Mouse (Mus musculus) right cerebral cortex, postnatal 14 days (tissue): Measurements from ENCODE around the gene Nudt8.
"Not testable (repeated sequence)": the region's sequence is repeated elsewhere in the genome, so short reads cannot be mapped to it uniquely, and the experiment has no call there.

Experiments used
- DNase-seq: peaks from one replicate; pipeline ENCODE4 v3.0.0; 2022

Nudt8 gene

DNA sequence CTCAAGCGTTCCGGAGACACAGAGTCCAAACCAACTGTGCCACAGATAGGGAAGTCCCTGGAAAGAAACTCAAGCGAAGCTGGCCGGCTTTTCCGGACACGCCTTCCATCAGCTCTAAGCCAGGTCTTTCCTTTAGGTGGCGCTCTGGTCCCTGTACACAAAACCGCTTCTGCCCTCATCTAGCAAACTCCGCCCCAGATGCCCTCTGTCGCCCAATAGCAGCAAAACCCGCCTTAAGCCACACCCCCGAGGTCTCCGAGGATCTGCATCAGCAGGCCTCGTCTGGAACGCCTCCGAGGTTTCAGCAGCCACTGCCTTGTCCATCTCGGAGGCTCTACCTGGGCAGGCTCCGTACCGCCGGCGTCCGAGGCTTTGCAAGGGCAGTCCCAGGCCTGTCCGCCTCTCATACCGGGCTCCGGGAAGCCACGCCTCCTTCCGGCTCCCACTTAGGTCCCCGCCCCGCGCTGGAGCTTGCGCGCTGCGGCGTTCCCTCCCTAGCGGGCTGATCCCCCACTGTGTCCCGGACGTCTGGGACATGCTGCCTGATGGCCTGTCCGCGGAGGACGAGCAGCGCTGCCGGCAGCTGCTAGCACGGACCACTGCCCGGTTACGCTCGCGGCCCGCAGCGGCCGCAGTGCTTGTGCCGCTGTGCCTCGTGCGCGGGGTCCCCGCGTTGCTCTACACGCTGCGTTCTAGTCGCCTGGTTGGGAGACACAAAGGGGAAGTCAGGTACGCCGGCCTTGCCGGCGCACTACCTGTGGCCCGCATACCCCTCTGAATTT is at the start of gene Nudt8, which contains the start of gene Gm49405:
Gene Nudt8 (plus strand): TSS at position 462 of the 782 bp plus-strand sequence.
Gene Gm49405 (plus strand): TSS at position 508 of the 782 bp plus-strand sequence.
- peak; percentile 93 for DNase-seq

DNA sequence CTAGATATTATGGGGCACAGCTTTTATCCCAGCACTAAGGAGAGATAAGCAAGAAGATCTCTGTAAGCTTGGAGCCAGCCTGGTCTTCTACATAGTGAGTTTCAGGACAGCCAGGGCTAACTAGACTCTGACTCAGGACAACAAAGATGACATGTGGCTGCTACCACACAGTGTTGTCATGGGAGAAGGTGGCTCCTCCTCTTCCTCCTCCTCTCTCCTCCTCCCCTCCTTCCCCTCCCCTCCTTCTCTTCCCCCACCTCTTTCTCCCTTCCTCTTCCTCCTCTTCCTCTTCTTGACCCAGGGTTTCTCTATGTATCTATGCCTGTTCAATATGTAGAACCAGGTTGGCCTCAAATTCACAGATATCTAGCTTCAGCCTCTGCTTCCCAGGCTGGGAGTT is 48.9 kb upstream of the Nudt8 start:
- DNase-seq = no peak

DNA sequence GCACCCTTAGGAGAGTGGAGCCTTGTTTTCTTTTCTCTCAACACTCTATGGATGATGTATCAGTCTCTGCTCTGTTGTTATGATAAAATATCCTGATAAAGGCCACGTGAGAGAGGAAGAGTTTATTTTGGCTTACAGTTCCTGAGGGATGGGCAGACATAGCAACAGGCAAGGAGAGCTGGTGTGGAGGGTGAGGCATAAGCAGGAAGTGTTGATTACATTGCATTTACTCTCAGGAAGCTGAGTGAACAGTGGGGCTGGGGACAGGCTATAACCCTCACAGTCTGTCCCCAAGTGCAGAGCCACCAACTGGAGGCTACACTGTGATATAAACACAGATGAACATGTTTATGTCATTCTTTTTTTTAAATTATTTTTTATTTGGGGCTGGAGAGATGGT is 48.3 kb upstream of the Nudt8 start:
- no peak for DNase-seq

DNA sequence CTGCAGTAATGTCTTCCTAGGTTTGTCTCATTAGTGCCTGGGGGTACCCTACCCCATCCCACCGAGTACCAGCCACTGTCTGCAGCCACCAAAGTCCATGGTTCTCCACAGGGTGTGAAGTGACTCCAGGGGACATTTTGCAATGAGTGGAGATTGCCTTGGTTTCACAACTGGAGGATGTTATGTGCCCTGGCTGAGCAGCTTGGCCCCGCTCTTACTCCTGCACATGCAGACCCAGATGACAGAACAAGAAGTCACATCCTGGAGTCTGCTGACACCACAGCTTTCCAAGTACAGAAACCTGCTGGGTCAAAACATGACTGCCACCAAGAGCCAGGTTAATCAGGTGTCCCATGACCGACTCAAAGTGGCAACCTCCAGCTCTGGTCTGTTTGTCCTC is 45.3 kb upstream of the Nudt8 start:
- no peak for DNase-seq

GRCm38 (mm10) chr19:3955804-3956203 is 44.6 kb upstream of the Nudt8 start:
- DNase-seq = no peak

GRCm38 (mm10) chr19:3957296-3958036 is 42.9 kb upstream of the Nudt8 start:
- not testable (repeated sequence) for DNase-seq

GRCm38 (mm10) chr19:3958470-3958869 is 41.9 kb upstream of the Nudt8 start, which contains the start of gene Aldh3b3:
Aldh3b3 (plus strand) TSS chr19:3958645.
- DNase-seq = peak; percentile 15

DNA sequence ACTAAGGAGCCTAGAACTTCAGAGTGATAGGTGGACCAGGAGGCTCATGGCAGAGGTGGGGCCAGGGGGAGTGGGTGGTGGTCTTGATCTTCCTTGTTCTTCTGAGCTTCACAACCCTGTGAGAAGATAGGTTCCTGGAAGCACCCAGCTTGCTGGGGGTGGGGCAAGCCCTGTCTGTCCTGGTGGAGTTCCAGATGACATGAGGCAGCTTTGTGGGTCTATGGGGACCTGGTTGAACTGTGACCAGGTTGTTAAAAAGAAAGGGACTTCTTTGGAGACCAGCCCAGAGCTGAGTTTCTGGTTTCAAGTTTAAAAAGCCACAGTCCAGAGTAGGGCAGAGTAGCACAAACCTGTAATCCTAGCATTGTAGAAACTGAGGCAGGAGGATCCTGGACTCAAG is 41.4 kb upstream of the Nudt8 start:
- DNase-seq = no peak

DNA sequence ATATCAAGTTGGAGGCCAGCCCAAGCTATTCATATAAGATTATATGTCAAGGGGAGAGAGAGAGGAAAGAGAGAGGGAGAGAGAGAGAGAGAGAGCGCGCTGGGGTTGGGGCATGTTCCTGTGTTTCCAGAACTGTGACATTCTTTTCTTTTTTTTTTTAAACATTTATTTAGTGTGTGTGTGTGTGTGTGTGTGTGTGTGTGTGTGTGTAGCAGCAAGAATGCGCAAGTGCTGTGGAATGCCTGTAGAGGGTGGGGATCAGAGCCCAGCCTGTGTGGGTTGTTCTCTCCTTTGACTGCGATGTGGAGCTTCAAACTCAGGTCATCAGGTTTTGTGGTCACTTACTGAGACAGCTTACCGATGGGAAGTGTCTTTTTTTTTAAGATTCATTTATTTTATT is 40.2 kb upstream of the Nudt8 start:
- no peak for DNase-seq

DNA sequence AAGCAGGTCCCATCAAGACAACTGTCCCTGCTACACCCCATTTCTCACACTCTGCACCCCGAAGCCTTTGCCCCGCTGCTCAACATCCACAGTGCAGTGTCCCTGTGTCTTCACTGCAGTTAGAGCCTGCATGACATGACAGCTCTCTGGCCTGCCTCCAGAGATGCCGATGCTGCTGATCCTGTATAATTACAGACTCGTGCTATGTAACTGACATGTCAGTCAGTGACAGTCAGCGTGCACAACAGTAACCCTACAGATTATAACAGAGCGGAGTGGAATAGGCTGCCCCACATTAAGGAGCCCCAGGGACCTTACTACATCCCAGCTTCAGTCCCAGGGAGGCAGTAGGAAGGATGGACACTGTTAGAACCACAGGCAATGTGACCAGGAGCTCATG is 38.6 kb upstream of the Nudt8 start:
- DNase-seq = not testable (repeated sequence)

DNA sequence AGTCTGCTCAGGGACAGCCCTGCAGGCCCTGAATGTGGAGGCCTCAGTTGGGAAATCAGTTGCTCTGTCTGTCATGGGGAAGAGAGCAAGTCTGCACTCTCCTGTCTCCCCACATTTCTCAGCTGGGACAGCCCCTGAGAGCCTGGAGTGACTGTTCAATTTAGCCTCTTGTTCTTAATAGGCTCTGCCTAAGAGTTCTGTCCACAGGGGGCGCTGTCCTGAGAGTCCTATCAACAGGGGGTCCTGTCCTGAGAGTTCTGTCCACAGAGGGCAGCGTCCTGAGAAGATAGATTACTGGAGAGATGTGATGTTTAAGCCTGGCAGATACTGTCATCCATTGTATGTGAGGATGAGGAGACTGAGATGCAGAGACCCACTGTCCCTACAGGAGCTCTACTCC is 37.9 kb upstream of the Nudt8 start:
- DNase-seq = peak; percentile 35

GRCm38 (mm10) chr19:3964030-3964429 is 36.4 kb upstream of the Nudt8 start:
- no peak for DNase-seq

DNA sequence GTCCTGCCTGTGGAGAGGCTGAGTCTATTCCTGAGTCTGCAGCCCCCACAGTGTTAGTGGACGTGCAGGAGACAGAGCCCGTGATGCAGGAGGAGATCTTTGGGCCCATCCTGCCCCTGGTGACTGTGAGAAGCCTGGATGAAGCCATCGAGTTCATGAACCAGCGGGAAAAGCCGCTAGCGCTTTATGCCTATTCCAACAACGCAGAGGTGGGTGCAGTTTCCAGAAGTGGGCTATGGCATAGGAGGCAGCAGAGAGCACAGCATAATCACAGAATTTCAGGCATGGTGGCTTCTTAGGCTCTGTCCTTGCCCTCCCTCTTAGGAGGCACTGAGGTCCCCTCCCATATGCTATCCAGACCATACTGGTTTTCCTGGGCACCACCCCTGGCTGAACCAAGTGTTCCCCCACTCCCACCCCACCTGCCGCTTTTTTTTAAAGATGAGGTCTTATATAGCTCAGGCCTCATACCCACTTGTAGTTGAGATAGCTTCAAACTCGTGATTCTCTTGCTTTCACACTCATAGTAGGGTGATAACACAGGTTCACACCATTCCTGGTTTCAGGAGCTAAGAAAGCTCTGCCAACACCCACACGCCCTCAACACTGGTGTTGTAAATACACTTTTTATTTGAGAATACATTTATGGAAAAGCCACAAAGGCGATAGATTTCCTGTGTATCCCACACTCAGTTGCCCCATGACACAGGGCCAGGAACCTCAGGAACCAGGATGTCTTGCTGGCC is 33.9 kb upstream of the Nudt8 start:
- DNase-seq = no peak

GRCm38 (mm10) chr19:3967258-3967657 is 33.1 kb upstream of the Nudt8 start:
- no peak for DNase-seq

GRCm38 (mm10) chr19:3972229-3972628 is 28.2 kb upstream of the Nudt8 start, which contains the start of gene Aldh3b2:
Aldh3b2 (plus strand) TSS chr19:3972328.
- DNase-seq = no peak

- DNase-seq = not testable (repeated sequence)
Measured at GRCm38 (mm10) chr19:3974608-3975007, 25.8 kb upstream of the Nudt8 start.

- no peak for DNase-seq
Measured at GRCm38 (mm10) chr19:3975866-3976265, 24.5 kb upstream of the Nudt8 start.

DNA sequence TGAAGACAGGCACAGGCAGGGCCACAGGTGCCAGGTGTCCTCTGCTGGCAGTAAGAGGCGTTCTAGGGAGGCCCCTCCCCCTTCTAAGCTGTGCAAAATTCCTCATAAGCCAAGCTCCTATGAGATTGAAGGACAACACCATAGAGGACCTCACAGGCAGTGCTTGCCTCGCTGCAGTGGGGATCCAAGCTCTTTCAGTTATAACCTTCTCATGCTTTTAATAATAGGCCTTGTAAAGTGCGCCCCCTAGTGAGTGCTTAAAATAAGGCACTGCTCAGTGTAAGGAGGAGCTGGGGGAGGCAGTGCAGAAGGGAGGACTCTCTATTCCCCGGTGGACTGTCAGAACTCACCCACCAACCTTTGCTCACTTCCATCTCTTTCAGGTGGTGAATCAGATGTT is 20.1 kb upstream of the Nudt8 start:
- peak; percentile 76 for DNase-seq

- DNase-seq = no peak
Measured at GRCm38 (mm10) chr19:3980917-3981316, 19.5 kb upstream of the Nudt8 start.

- DNase-seq = no peak
Measured at GRCm38 (mm10) chr19:3983527-3984200, 16.7 kb upstream of the Nudt8 start.

- no peak for DNase-seq
Measured at GRCm38 (mm10) chr19:3985261-3985681, 15.1 kb upstream of the Nudt8 start.

DNA sequence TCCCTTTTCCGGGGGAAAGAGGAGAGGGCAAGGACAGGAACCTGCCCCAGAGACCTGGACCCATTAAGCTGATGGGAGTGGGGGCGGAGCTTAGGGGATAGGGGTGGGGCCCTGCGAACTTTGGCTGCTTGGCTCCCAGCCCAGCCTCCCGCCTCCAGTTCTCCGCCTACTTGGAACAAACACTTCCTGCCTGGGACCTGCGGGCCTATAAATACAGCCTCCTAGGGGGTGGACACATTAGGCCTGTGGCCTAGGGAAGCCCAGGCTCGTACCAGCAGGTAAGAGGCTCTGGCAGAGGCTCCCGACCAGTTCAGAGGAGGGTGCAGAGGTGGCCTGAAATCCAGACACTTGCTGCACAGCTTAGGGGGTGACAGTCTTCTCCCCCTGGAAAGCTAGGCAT is 14.0 kb upstream of the Nudt8 start, which contains the start of gene Acy3:
Gene Acy3 (plus strand): TSS at position 237 of the 400 bp plus-strand sequence.
- DNase-seq = peak; percentile 55

GRCm38 (mm10) chr19:3988066-3988465 is 12.3 kb upstream of the Nudt8 start:
- no peak for DNase-seq
